Mouse (Mus musculus): ENCODE results near the gene Phf7.
A peak's percentile ranks its signal among the peaks of the same experiment; 100 is the strongest.

The Phf7 gene

GRCm38 (mm10) chr14:31232404-31233069 lies 18.6 kb downstream of the Phf7 start:
- DNase-seq: peak in 1 of 2 experiments; percentile 52

DNA sequence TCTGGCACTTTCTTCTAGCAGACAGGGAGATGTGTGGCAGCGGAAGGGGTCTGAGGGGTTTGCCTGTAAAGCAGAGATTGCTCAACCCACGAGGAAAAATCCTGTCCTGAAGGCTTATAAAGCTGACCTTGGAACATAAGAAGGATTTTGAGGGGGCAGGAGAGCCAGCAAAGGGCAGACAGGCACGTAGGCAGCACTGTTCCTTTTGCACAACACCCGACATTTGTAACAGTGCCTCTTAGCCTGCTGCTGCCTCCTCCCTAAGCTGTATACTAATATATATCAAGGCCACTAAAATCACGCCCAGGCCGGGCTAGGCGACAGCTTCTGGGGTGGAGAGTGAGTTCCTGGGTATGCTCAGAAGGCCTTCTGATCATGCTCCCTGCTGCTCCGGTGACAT lies 20.7 kb downstream of the Phf7 start:
- DNase-seq: peak in 1 of 2 experiments; percentile 33

- DNase-seq: peak; percentile 48 to 80
Measured at GRCm38 (mm10) chr14:31228234-31228633, 22.9 kb downstream of the Phf7 start.

GRCm38 (mm10) chr14:31226978-31227377 lies 24.1 kb downstream of the Phf7 start:
- DNase-seq: peak in 1 of 2 experiments; percentile 59

DNA sequence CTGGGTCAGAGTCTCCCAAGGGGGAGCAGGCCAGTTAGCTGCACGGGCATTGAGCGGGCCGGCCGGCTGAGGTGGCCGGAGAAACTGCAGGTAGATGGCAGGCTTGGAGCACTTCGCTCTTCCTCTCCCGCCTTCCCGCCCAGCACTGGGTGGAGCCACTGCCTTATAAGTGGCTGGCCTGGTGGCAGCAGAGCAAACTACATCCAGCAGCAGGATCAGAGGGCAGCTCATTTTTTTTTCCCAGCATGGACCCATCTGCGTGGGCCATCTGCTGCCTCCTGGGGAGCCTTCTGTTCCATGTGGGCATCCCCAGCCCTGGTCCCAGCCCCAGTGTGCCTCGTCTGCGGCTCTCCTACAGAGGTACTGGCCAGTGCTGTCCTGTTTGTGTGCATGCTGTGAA lies 33.5 kb downstream of the Phf7 start, which contains the start of gene Sema3g:
TSS of gene Sema3g (plus strand) at position 195 of the 400 bp plus-strand sequence.
- peak; percentile 81 to 91 for DNase-seq

- DNase-seq: no peak
Measured at GRCm38 (mm10) chr14:31216846-31217245, 34.3 kb downstream of the Phf7 start, which contains the start of gene Nisch. Gene Nisch, minus strand, starts transcription at chr14:31216946.

- peak; percentile 70 to 85 for DNase-seq
Measured at GRCm38 (mm10) chr14:31215157-31216002, 35.7 kb downstream of the Phf7 start.

GRCm38 (mm10) chr14:31214684-31215083 lies 36.4 kb downstream of the Phf7 start:
- DNase-seq: no peak

GRCm38 (mm10) chr14:31213868-31214267 lies 37.2 kb downstream of the Phf7 start:
- no peak for DNase-seq

DNA sequence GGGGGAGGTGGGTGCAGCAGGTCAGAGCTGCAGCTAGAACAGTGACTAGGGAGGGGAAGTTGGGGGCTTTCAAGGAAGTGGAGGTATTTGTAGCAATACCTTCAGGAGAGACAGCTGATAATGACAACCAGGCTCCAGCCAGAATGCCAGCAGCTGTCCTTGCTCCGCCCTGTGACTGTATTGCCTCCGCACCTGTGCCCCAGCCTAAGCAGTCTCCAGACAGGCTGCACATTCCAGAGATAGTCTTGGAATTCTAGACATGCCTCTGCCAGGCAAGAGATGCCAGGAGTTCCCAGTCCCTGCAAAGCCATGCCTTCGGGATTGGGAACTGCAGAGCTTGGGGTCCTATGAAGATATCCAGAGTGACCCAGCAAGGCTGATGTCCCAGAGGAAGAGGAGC lies 38.6 kb downstream of the Phf7 start:
- no peak for DNase-seq

- DNase-seq: no peak
Measured at GRCm38 (mm10) chr14:31211854-31212253, 39.3 kb downstream of the Phf7 start.

- no peak for DNase-seq
Measured at GRCm38 (mm10) chr14:31209133-31209557, 42.0 kb downstream of the Phf7 start.

DNA sequence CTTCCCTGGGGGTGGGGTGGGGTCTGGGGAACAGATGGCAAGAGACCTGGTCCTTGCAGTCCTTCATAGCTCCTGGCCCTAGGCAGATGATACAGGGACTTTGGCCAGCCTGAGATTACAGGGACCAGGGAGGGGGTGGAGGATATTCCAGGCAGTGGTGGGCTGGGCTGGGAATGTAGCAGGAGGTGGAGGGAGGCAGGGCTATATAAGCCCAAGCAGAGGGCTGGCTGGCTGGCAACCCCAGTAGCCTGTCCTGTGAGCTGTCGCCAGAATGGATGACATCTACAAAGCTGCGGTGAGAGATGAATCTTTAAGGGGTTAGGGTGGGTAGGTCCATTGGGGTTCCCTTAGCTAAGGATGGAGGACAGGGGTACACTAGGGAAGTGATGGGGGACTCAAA lies 43.0 kb downstream of the Phf7 start, which contains the start of gene Tnnc1:
TSS of gene Tnnc1 (plus strand) at position 229 of the 400 bp plus-strand sequence.
- no peak for DNase-seq

DNA sequence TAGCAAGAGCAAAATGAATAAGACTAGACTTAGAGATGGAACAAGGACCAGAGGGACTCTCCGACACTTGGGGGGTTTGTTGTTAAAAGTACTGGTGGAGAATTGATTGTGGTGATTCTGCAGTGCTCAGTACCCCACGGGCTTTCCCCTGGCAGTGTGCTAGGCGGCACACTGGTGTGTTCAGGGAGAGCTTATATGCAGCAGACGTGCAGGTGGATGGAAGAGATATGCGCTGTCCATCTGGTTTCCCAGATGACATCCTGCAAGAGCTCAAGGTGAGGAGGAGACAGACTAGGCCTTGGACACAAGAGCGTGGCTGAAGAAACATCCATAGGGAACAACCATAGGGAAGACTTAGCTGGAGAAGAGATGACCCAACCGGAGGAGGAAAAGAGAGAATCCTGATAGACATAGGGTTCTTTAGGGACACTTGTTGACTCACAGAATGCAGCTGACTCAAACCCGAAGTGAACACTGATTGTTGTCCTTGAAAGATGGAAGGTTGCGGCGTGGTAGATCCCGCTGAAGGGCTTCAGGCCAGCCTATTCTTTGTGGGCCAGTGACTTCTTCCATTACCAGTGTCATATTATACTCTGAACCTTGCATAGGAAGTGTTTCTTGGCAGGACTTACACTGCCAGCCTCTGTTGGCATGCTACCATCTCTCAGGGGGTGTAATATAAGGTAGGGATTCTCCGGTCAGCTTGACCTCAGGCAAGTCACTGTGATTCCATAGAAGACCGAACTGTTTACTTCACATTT lies 43.9 kb downstream of the Phf7 start:
- no peak for DNase-seq

DNA sequence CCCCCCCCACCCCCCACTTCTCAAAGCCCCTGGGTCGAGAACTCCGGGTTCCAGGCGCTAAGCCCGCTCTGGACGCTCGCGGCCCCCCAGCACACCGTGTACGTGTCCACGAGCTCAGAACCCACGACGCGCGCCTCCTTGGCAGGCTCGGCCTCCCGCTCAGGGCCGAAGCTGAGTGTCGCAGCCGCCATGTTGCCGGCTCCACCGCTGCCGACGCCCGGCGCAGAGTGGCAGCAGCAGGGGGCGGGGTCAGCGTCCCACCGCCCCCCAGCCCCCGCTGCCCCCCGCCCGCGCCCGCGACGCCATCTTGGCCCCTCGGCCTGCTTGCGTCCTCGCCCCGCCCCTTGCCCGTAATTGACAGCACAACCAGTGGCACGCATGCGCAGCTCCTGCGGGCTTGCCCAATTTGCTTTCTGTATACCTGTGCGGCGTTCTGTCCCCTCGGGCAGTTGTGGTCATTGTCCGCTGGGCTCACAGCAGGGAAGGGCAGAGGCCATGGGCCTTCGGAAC lies 44.6 kb downstream of the Phf7 start:
- peak; percentile 98 to 99 for DNase-seq

- peak; percentile 69 to 85 for DNase-seq
Measured at GRCm38 (mm10) chr14:31205562-31206467, 45.3 kb downstream of the Phf7 start.

- DNase-seq: no peak
Measured at GRCm38 (mm10) chr14:31205244-31205561, 45.9 kb downstream of the Phf7 start.

DNA sequence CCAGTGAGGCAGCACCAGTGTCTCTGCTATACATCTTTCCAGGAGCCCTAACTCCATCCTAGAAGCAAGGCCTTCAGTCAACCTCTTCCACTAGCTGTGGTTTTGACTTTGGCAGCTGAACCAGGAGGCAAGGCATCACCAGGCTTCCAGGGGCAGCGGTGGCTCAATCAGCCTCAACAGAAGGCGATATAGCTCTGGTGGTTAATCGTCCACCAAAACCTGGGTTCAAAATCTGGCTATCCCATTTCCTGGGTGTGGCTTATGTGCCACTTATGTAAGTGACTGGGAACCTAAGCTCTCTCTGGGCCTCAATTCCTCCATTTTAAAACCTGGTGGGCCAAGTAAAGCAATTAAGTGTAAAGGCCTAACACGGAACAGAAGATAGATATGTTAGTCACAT lies 46.3 kb downstream of the Phf7 start:
- no peak for DNase-seq

- DNase-seq: no peak
Measured at GRCm38 (mm10) chr14:31200038-31200437, 51.1 kb downstream of the Phf7 start.

GRCm38 (mm10) chr14:31199599-31199998 lies 51.5 kb downstream of the Phf7 start:
- DNase-seq: no peak

Data from kidney, postnatal 25 days (tissue).